Mouse (Mus musculus) ES-Bruce4 (cell line): ENCODE measurements around the gene Lcp1.

Source experiments
- CTCF ChIP-seq: IDR thresholded peaks from one replicate; pipeline ENCODE4 v1.8.1; 2011; ENCODE audit warnings: low read depth, low read length
- EP300 ChIP-seq: IDR thresholded peaks from 2 replicates; pipeline ENCODE4 v1.6.1; 2011; ENCODE audit warnings: low read depth, low read length; ENCODE audit not compliant: insufficient read depth
- POLR2A ChIP-seq: IDR thresholded peaks from one replicate; pipeline ENCODE4 v1.8.1; 2011; ENCODE audit warnings: low read length; ENCODE audit not compliant: insufficient read depth

DNA sequence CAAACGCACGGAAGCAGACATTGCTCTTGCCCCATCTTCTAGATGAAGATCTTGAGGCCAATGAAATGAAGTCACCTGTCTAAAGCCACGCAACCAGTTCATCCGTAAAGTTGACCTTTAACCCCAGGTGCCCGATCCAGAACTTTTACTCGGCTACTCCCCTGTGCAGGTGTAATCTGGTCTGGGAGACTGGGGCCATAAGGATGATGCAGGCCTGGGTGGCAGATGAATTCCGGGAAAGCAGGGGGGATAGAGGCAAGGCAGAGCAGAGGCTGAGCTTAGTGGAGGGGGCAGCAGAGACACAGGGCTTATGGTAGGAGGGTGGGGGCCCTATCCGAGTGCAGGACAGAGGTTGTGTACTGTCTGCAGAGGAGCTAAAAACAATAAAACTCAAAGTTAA lies 43.4 kb downstream of the Lcp1 start:
- TF ChIP-seq CTCF = no peak
- no peak for TF ChIP-seq POLR2A
- no peak for TF ChIP-seq EP300
